Mouse (Mus musculus) neural tube, embryonic 15.5 days (tissue): ENCODE data around the gene Scn7a. TPM values are rescaled to one million over a fixed set of nuclear protein-coding genes. Genes with fewer than 3 reads are reported as not detected.

Experiments
- ATAC-seq: fragments of 200-750 bp; cut with Nextera tagmentation; 2 replicates; pipeline ENCODE4 v1.8.0; 2017; ENCODE audit warnings: mild to moderate bottlenecking, moderate TSS enrichment, moderate library complexity; ENCODE audit not compliant: low FRiP score
- H3K27ac ChIP-seq: fragments of 300-500 bp; sonication (generic); replicated peaks from 2 replicates; pipeline ENCODE4 v1.5.1; 2015; ENCODE audit warnings: mild to moderate bottlenecking, inconsistent platforms
- H3K27me3 ChIP-seq: fragments of 300-500 bp; sonication (generic); replicated peaks from 2 replicates; pipeline ENCODE4 v1.6.1; 2015; ENCODE audit warnings: inconsistent platforms
- H3K36me3 ChIP-seq: fragments of 300-500 bp; sonication (generic); 2 replicates; pipeline ENCODE4 v1.6.1; 2015; ENCODE audit warnings: inconsistent platforms
- H3K4me1 ChIP-seq: fragments of 300-500 bp; sonication (generic); 2 replicates; pipeline ENCODE4 v1.6.1; 2015; ENCODE audit warnings: inconsistent platforms
- H3K4me2 ChIP-seq: fragments of 300-500 bp; sonication (generic); 2 replicates; pipeline ENCODE4 v1.6.1; 2015; ENCODE audit warnings: inconsistent platforms, mild to moderate bottlenecking, moderate library complexity
- H3K4me3 ChIP-seq: fragments of 300-500 bp; sonication (generic); replicated peaks from 2 replicates; pipeline ENCODE4 v1.5.1; 2015; ENCODE audit warnings: mild to moderate bottlenecking, inconsistent platforms
- H3K9ac ChIP-seq: fragments of 300-500 bp; sonication (generic); replicated peaks from 2 replicates; pipeline ENCODE4 v1.6.1; 2015; ENCODE audit warnings: mild to moderate bottlenecking, inconsistent platforms
- H3K9me3 ChIP-seq: fragments of 300-500 bp; sonication (generic); replicated peaks from 2 replicates; pipeline ENCODE4 v1.6.1; 2016; ENCODE audit warnings: inconsistent platforms
- WGBS: fragments of 180-500 bp; shearing (Covaris S2); methylation state at CpG from one replicate; pipeline ENCODE4 v1.1.7; 2015; ENCODE audit warnings: mixed read lengths; 5-methylcytosine and 5-hydroxymethylcytosine counted together
- polyA plus RNA-seq: library from polyadenylated mRNA; unstranded; fragments of >200 nt; fragmentation: Nextera tagmentation; extraction: Ambion mirVana; gene quantifications from 2 replicates; pipeline ENCODE4 v1.2.1, GENCODE M21; 2015

Gene Scn7a
- polyA plus RNA-seq = 1.9 and 2.3 TPM in 2 replicates

DNA sequence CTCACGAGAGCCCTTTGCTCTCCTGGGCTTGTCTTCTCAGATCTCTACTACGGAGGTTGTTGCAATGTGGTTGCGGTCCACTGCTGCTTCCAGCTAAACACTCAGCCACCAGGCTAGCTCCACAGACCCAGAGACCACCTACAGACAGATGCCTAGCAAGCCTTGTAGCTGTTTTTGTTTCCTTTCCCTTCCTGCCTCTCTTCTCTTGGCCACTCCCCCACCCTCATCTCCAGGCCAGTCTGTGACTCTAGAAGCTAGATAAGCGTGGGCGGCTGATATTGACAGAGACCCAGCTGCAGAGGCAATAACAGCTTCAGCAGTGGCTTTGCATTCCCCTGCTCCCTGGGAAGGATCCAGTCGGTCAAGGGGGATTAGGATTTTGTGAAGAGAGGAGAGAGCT lies at the start of gene Scn7a:
Gene Scn7a (minus strand): TSS at position 150 of the 400 bp plus-strand sequence.
- Histone ChIP-seq H3K27me3 (no peaks in the 10 kb centered on the region), H3K9me3 (no peaks in the 10 kb centered on the region), H3K9ac (no peak within 1 kb of the TSS), H3K27ac (no peak within 1 kb of the TSS), H3K4me3 (no peak within 1 kb of the TSS), H3K4me2 (no peak within 1 kb of the TSS), H3K4me1 (no peaks in the 10 kb centered on the region), H3K36me3 (no peaks in the 10 kb centered on the region)
- WGBS = 46% methylated on average over 6 of the region's 6 CpGs
- ATAC-seq = no peak

DNA sequence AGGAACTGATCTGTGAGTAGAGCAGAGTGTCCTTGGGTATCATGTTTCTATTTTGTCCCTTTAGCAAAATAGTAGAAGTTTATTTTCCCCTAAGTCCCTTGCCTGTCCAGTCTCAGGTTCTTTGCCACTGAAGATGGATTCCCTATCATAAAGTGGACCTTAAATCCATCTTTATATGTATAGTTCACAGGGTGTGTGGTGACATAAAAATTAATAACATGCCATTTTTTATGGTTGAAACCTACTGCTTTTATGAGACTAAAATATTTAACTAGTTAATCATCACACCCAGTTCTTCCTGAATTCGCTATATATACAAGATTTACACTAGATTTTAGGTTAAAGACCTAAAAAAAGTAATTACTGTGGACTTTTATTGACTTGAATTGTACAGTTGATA lies 43.0 kb upstream of the Scn7a start:
- Histone ChIP-seq H3K4me3 (no peak overlapping the region), H3K4me2 (no peak overlapping the region), H3K9me3 (no peaks in the 10 kb centered on the region), H3K9ac (no peak overlapping the region), H3K36me3 (no peaks in the 10 kb centered on the region), H3K27me3 (no peaks in the 10 kb centered on the region), H3K27ac (no peak overlapping the region), H3K4me1 (no peaks in the 10 kb centered on the region)
- no peak for ATAC-seq
- WGBS = 88% methylated on average over 1 of the region's 1 CpGs

DNA sequence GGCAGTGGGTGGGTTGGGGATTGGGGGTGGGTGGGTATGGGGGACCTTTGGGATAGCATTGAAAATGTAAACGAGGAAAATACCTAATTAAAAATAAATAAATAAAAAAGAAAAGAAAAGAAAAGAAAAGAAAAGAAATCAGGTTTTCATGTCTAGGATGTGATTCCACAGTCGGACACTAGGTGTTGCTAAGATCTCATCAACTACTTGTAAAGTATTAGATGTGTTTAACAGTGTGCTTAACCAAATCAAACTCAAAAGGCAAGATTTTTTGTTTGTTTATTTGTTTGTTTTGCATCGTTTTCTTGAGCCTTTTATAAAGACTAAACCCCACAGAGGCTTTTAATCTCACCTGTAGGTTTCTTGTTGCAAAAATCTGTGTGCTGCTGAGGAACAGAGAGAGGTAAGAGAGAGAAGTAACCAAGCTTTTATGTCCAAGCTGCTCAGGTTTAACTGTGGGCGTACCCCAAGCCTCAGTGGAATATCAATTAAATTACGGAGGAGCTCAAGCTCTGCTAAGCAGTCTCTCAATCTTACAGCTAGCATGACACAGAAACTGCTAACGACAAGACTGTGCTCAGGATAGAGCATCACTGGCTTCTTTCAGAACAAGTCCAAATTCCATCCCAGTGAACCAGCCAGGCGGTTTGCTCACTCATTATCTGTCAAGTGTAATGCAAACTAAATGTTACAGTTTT lies 35.3 kb upstream of the Scn7a start:
- Histone ChIP-seq H3K4me1 (0 out of 2 replicates have a peak, but pooled peaks cover 2% of the 10 kb centered on the region), H3K36me3 (no peaks in the 10 kb centered on the region), H3K27me3 (no peaks in the 10 kb centered on the region), H3K9me3 (no peaks in the 10 kb centered on the region), H3K4me3 (no peak overlapping the region), H3K4me2 (no peak overlapping the region), H3K27ac (no peak overlapping the region), H3K9ac (no peak overlapping the region)
- WGBS = 38% methylated on average over 7 of the region's 7 CpGs
- no peak; the same call in 1 of the 2 replicates for ATAC-seq

DNA sequence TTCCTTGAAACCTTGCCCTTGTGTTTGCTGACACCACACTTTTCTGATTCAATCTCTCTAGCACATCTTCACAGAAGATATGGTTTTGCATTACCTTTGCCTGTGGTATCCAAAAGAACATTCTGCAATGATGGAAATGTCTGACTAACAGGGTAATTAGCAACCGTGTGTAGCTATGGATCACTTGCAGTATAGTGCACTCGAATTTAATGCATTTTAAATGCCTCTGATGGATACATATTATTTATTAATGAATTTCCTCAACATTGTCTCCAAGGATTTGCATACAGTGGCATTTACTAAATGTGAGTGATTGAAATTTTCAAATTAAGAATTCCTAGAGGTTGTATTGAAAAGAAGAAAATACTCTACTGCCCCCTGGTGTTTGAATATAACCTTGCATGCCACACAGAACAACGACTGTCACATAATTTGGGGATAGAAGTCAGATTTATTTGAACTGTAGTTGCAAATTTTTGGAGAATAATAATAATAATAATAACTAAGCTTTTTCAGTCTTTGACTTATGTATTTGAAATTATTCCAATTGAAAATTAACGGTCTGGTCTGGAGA lies 15.0 kb upstream of the Scn7a start:
- Histone ChIP-seq H3K4me2 (no peak overlapping the region), H3K9me3 (no peaks in the 10 kb centered on the region), H3K36me3 (no peaks in the 10 kb centered on the region), H3K4me3 (no peak overlapping the region), H3K27ac (no peak overlapping the region), H3K9ac (no peak overlapping the region), H3K27me3 (no peaks in the 10 kb centered on the region), H3K4me1 (no peaks in the 10 kb centered on the region)
- WGBS = 36% methylated on average over 4 of the region's 4 CpGs
- ATAC-seq = no peak; the same call in 1 of the 2 replicates

DNA sequence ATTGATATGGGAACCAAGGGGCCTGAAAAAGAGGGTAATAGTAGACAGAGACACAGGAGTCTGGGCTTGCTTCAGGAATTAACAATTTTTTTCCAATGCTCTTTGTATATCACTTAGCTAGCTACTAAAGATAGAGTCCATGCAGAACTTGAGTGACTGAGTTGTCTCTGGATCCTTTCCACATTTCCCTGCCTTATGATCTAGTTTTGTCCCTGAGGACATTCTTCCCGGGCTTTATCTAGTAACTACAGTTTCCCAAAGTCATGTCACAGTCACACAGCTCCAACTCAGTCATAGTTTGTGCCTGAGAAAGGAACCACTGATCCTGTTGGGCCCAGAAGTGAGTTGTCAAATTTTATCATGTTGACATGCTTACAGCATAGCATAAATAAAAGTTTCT lies 12.8 kb upstream of the Scn7a start:
- H3K9me3 ChIP-seq = no peaks in the 10 kb centered on the region
- ATAC-seq = no peak

DNA sequence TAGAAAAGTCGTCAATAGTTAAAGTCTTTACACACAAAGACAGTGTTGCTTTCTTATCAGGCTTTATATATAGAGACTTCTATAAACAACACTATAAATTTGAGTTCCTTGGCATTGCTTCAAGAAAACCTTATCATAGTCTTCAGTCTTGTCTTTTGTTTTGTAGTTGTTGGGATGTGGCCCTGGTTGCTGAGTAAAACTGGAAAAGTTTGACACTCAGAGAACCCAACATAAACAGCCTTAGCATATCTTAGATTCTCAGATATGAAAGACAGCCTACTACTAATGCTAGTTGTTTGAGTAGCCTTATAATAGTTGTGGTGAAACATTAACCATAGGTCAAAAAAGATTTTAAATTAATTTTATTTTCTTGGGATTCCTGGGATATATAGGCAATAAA lies 6.9 kb upstream of the Scn7a start:
- H3K9me3 ChIP-seq = no peaks in the 10 kb centered on the region
- no peak overlapping the region for H3K9ac ChIP-seq
- no peaks in the 10 kb centered on the region for H3K36me3 ChIP-seq
- WGBS = 89% methylated on average over 1 of the region's 1 CpGs
- ATAC-seq = no peak
- no peaks in the 10 kb centered on the region for H3K4me1 ChIP-seq
- no peaks in the 10 kb centered on the region for H3K27me3 ChIP-seq
- no peak overlapping the region for H3K27ac ChIP-seq
- no peak overlapping the region for H3K4me3 ChIP-seq
- no peak overlapping the region for H3K4me2 ChIP-seq

More for the DNA sequence above, 12.8 kb upstream of the Scn7a start:
- Histone ChIP-seq H3K4me1 (no peaks in the 10 kb centered on the region), H3K4me2 (no peak overlapping the region), H3K36me3 (no peaks in the 10 kb centered on the region), H3K4me3 (no peak overlapping the region), H3K27me3 (no peaks in the 10 kb centered on the region), H3K27ac (no peak overlapping the region), H3K9ac (no peak overlapping the region)
- WGBS = 78% methylated on average over 1 of the region's 1 CpGs

DNA sequence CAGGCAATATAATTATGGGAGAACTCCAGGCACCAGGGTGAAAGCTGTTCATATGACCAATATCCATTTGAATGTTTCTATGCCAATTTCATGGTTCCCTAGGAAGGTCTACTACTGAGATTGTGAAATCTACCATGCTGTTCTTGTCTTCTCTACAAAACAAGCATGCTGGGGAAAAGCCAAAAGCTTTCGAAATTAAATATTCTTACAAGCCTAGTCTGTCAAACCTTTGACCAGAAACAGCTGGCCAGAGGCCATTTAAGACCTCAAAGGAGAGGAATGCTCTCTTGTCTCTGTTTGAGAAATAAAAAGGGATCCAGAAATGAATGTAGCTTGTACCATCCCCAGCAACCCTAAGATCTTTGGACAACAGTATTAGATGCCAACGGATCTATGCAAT lies 3.8 kb downstream of the Scn7a start:
- Histone ChIP-seq H3K4me1 (no peaks in the 10 kb centered on the region), H3K4me3 (no peak overlapping the region), H3K9ac (no peak overlapping the region), H3K27ac (no peak overlapping the region), H3K36me3 (no peaks in the 10 kb centered on the region), H3K9me3 (no peaks in the 10 kb centered on the region), H3K27me3 (no peaks in the 10 kb centered on the region), H3K4me2 (no peak overlapping the region)
- WGBS = 93% methylated on average over 2 of the region's 2 CpGs
- no peak for ATAC-seq

DNA sequence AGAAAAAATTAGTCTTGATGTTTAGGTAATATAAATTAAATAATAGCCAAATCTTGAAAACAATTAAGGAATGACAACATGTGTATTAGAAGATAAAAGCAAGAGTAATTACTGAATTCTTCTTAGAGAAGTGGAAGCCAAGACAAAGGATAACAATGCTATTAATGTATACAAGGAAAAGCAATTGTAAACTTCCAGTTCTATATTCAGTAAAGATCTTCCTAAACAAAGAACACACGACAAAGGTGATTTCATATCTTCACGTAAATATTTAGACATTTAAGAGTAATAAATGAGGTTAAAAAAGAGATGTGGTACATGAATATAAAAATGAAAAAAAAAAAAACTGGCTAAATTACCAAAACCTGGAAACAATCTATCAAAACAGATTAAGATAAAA lies 16.7 kb downstream of the Scn7a start:
- no peaks in the 10 kb centered on the region for H3K4me1 ChIP-seq
- no peaks in the 10 kb centered on the region for H3K36me3 ChIP-seq
- no peak overlapping the region for H3K27ac ChIP-seq
- no peak for ATAC-seq
- no peak overlapping the region for H3K4me2 ChIP-seq
- no peak overlapping the region for H3K4me3 ChIP-seq
- WGBS = 90% methylated on average over 2 of the region's 2 CpGs
- no peaks in the 10 kb centered on the region for H3K27me3 ChIP-seq
- no peak overlapping the region for H3K9ac ChIP-seq
- H3K9me3 ChIP-seq = no peaks in the 10 kb centered on the region

DNA sequence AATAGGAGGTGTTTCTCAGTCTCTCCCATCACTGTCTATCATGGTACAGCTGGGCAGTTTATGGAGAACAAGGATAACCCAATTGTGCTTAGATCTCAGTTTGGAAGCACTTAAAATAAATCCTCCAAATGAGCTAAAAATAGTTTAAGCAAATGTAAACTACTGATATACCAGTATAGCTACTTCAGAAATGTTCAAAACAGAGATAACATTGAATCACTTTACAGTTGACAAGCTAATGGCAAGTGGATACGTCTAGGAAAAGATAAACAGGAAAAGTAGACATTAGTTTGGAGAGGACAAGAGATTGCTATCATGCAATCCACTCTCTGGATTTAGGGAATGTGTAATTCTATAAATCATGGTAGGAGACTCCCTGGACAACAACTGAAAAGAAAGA lies 19.5 kb downstream of the Scn7a start:
- no peak overlapping the region for H3K4me2 ChIP-seq
- no peaks in the 10 kb centered on the region for H3K27me3 ChIP-seq
- no peak overlapping the region for H3K4me3 ChIP-seq
- no peak overlapping the region for H3K27ac ChIP-seq
- ATAC-seq = no peak
- H3K36me3 ChIP-seq = no peaks in the 10 kb centered on the region
- no peaks in the 10 kb centered on the region for H3K9me3 ChIP-seq
- no peaks in the 10 kb centered on the region for H3K4me1 ChIP-seq
- WGBS = 88% methylated on average over 1 of the region's 1 CpGs
- H3K9ac ChIP-seq = no peak overlapping the region

DNA sequence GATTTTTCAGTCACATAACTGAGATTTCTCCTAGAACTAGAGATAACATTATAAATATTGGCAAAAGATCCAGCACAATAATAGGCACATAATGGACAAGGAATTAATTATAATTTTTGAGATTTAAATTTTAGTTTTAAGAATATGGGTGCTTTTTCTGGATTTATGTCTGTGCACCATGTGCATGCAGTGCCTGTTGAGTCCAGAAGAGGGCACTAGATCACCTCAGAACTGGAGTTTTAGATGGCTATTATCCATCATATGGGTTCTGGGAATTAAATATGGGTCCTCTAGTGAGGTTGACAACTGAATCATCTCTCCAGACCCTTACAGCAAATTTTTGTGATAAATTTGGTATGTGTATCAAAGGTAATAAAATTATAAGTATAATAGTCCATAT lies 21.8 kb downstream of the Scn7a start:
- Histone ChIP-seq H3K9ac (no peak overlapping the region), H3K4me3 (no peak overlapping the region), H3K36me3 (no peaks in the 10 kb centered on the region), H3K4me1 (no peaks in the 10 kb centered on the region), H3K27ac (no peak overlapping the region), H3K4me2 (no peak overlapping the region), H3K27me3 (no peaks in the 10 kb centered on the region), H3K9me3 (no peaks in the 10 kb centered on the region)
- ATAC-seq = no peak

DNA sequence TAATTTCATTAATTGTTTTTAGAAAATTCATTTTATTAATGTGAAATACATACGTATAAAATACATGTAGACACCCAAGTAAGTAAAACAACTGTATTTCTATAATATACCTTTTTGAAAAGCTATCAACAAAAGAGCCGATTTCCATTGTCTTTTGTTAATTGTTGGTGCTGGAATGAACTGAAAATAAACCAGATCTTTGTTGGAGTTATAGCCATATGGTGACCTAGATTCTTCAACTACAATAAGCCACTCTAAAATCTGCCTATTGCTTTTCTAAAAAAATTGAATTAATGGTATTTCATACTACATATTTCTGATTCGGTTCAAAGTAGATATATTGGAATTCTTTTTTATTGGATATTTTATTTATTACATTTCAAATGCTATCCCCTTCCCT lies 56.7 kb downstream of the Scn7a start:
- H3K27ac ChIP-seq = no peak overlapping the region
- ATAC-seq = no peak
- 94% methylated on average over 3 of the region's 3 CpGs for WGBS
- no peak overlapping the region for H3K9ac ChIP-seq
- no peaks in the 10 kb centered on the region for H3K9me3 ChIP-seq
- no peaks in the 10 kb centered on the region for H3K4me1 ChIP-seq
- H3K36me3 ChIP-seq = no peaks in the 10 kb centered on the region
- no peak overlapping the region for H3K4me2 ChIP-seq
- no peak overlapping the region for H3K4me3 ChIP-seq
- no peaks in the 10 kb centered on the region for H3K27me3 ChIP-seq

DNA sequence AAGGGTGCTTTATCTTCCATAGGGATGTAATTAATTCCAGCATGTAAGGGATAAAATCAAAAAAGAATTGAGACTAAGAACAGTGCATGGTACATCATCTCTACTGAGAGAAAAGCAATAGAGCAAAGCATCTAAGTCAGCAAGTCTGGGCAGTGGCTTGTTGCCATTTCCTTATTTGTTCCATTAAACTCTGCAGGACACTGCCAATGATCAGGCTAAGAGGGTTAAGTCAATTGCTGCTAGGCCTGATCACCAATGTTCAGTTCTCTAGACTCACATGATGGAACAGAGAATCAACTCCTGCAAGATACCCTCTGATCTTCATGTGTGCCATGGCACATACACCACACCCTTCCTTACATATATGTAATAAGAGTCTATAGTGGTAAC lies 57.1 kb downstream of the Scn7a start:
- Histone ChIP-seq H3K27me3 (no peaks in the 10 kb centered on the region), H3K4me3 (no peak overlapping the region), H3K9ac (no peak overlapping the region), H3K27ac (no peak overlapping the region), H3K9me3 (no peaks in the 10 kb centered on the region), H3K4me2 (no peak overlapping the region), H3K4me1 (no peaks in the 10 kb centered on the region), H3K36me3 (no peaks in the 10 kb centered on the region)
- no peak for ATAC-seq
